Mouse (Mus musculus): Measurements from ENCODE around the gene Gm38394. TPM values are rescaled to one million over a fixed set of nuclear protein-coding genes. Genes with fewer than 3 reads are reported as not detected.

Gene Gm38394
- polyA plus RNA-seq, 1 experiment from 2014 or later: 3.0 TPM

Other genes with a start within 250 kb of the Gm38394 start
- 4.3 and 4.9 TPM in 2 replicates for gene Sox13, start 236.9 kb downstream of the Gm38394 start, polyA plus RNA-seq (2015; fragmentation: Nextera tagmentation; extraction: Ambion mirVana)
- gene Snrpe, start 51.0 kb downstream of the Gm38394 start, polyA plus RNA-seq (2015; fragmentation: Nextera tagmentation; extraction: Ambion mirVana): 454 and 519 TPM in 2 replicates
- not detected in 2 replicates for gene Zbed6, start 433 bp downstream of the Gm38394 start, polyA plus RNA-seq (2015; fragmentation: Nextera tagmentation; extraction: Ambion mirVana)
- 0.24 and 0.39 TPM in 2 replicates for gene Lax1, start 28.8 kb upstream of the Gm38394 start, polyA plus RNA-seq (2015; fragmentation: Nextera tagmentation; extraction: Ambion mirVana)
- 13.9 and 16.8 TPM in 2 replicates for gene Atp2b4, start 139.7 kb upstream of the Gm38394 start, polyA plus RNA-seq (2015; fragmentation: Nextera tagmentation; extraction: Ambion mirVana)
- gene Optc, start 246.7 kb upstream of the Gm38394 start, polyA plus RNA-seq (2015; fragmentation: Nextera tagmentation; extraction: Ambion mirVana): 0.32 and 0.41 TPM in 2 replicates